Mouse (Mus musculus) spleen, adult 2 months (tissue): ENCODE results near the gene Cox7b. TPM values are rescaled to one million over a fixed set of nuclear protein-coding genes. Genes with fewer than 3 reads are reported as not detected.
"Not testable (repeated sequence)": the region's sequence is repeated elsewhere in the genome, so short reads cannot be mapped to it uniquely, and the experiment has no call there.

Source experiments
- DNase-seq, 2 experiments: peaks; one replicate each; pipeline versions ENCODE4 v3.0.0 to v3.0.0-alpha.2; 2012 to 2021; ENCODE audit warnings: low spot score in 2 of 2, low read depth in 1 of 2
- H3K27ac ChIP-seq: fragments of 200-500 bp; 2 replicates; pipeline ENCODE4 v1.5.1; 2012; ENCODE audit warnings: low read length, inconsistent platforms; ENCODE audit not compliant: insufficient read depth
- H3K27me3 ChIP-seq: fragments of 200-500 bp; 2 replicates; pipeline ENCODE4 v1.6.1; 2012; ENCODE audit warnings: mild to moderate bottlenecking, moderate library complexity, low read length, inconsistent platforms; ENCODE audit not compliant: control insufficient read depth, insufficient read depth
- H3K36me3 ChIP-seq: fragments of 200-500 bp; 2 replicates; pipeline ENCODE4 v1.6.1; 2012; ENCODE audit warnings: mild to moderate bottlenecking, low read length, inconsistent platforms; ENCODE audit not compliant: control insufficient read depth, insufficient read depth
- H3K4me1 ChIP-seq: fragments of 200-500 bp; 2 replicates; pipeline ENCODE4 v1.6.1; 2011; ENCODE audit warnings: inconsistent platforms; ENCODE audit not compliant: control insufficient read depth, insufficient read depth, insufficient read length
- H3K4me3 ChIP-seq: fragments of 200-500 bp; 2 replicates; pipeline ENCODE4 v1.5.1; 2011; ENCODE audit warnings: mild to moderate bottlenecking, inconsistent platforms; ENCODE audit not compliant: insufficient read depth, insufficient read length; ENCODE audit errors: extremely low read depth
- CTCF ChIP-seq: fragments of 200-500 bp; IDR thresholded peaks from 2 replicates; pipeline ENCODE4 v1.5.1; 2011; ENCODE audit warnings: mild to moderate bottlenecking, inconsistent platforms; ENCODE audit not compliant: insufficient read depth, insufficient read length, insufficient replicate concordance; ENCODE audit errors: extremely low read depth
- POLR2A ChIP-seq: fragments of 200-500 bp; IDR thresholded peaks from 2 replicates; pipeline ENCODE4 v1.6.1; 2011; ENCODE audit warnings: low read depth, low read length, inconsistent platforms
- WGBS: fragments of 180-500 bp; shearing (Covaris S2); methylation state at CpG from one replicate; pipeline ENCODE4 v1.1.7; 2018; 5-methylcytosine and 5-hydroxymethylcytosine counted together
- polyA plus RNA-seq: library from polyadenylated mRNA; depleted of rRNA; stranded (reverse); fragments of >200 nt; gene quantifications from 2 replicates; pipeline ENCODE4 v1.2.3, GENCODE M21; 2012; rRNA removed

Cox7b gene
- 29.5 and 33.6 TPM in 2 replicates for polyA plus RNA-seq

DNA sequence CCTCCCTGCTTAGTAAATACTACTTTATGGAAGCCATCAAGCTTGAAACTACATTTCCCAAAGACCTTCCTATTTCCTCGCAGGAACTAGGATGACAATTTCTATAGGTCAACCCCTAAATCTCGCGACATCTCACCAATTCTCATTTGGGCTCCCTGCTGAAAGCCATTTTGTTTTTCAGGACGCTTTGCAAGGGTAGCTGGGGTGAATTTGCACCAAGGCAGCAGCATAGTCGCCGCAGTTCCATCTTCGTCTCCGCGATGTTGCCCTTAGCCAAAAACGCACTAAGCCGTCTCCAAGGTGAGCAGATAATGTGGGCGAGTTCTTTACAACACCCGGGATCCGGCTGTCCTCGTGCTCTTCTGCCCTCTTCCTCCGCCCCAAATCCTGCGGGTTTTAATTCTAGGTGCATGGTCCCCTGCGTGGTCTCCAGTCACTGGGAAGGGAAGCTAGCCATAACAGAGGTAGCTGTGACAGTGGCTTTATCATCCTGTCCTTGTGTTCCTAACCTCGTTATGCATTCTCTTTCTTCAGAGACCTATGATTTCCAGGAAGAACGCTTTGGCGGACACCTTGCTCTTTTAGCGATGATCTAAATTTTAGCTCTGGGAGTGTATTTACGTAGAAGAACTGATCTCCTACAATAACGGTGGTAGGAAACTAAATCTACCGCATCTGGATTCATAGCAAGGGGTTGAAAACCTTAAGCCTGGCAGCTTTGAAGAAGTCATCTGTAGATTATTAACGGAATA lies at the start of gene Cox7b:
Cox7b (plus strand) TSS at position 130 of the 752 bp plus-strand sequence.
- TF ChIP-seq CTCF = no peak
- TF ChIP-seq POLR2A = no peak; the same call in 1 of the 2 replicates
- Histone ChIP-seq H3K4me1 (no peaks in the 10 kb centered on the region), H3K4me3 (peak within 1 kb of the TSS; percentile 85), H3K27ac (peak within 1 kb of the TSS; percentile 82), H3K36me3 (no peaks in the 10 kb centered on the region), H3K27me3 (no peaks in the 10 kb centered on the region)
- peak; percentile 69 to 72 for DNase-seq
- WGBS = 19% methylated on average over 26 of the region's 26 CpGs

DNA sequence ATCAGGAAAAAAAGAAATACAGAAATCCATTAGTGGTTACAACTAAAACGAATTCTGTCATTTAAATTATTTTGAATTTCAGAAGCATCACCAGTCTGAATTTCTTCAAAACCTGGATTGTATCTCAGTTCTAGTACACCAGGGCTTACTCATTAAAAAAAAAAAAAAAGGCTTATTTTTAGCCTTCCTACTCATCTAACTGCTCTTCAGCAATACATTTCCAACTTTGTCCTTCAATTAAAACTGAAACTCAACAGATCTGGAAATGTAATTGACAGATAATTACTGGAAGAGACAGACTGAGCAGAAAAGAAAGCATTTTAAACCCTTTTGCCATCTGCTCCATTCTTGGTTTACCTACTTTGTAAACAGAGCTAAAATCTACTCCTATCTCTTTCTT lies 13.9 kb upstream of the Cox7b start:
- Histone ChIP-seq H3K27ac (no peak overlapping the region), H3K36me3 (no peaks in the 10 kb centered on the region), H3K27me3 (no peaks in the 10 kb centered on the region), H3K4me1 (no peaks in the 10 kb centered on the region), H3K4me3 (no peak overlapping the region)
- no peak for DNase-seq
- no peak for TF ChIP-seq POLR2A
- TF ChIP-seq CTCF = no peak
- 69% methylated on average over 1 of the region's 1 CpGs for WGBS

DNA sequence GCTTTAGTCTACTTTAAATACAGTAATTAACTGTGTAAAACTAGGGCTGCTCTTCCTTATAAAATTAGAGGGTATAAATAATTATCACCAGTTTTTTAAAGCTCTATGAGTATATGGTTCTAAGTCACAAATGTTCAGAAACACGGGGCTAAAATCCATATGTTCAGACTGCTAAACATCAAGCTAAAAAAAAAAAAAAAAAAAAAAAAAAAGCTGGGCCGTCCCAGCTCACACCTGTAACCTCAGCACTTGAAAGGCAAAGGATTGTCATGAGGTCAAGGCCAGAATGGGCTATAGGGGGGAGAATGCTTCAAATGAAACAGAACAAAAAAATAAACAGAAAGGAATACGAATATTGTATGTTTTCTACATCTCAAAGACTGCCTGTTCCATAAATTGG lies 4.7 kb upstream of the Cox7b start:
- no peaks in the 10 kb centered on the region for H3K4me1 ChIP-seq
- peak overlapping the region; percentile 72; the same call in 1 of the 2 replicates for H3K4me3 ChIP-seq
- TF ChIP-seq POLR2A = no peak
- TF ChIP-seq CTCF = no peak
- WGBS = 8% methylated on average over 3 of the region's 3 CpGs
- H3K27me3 ChIP-seq = no peaks in the 10 kb centered on the region
- no peak for DNase-seq
- no peak overlapping the region; the same call in 1 of the 2 replicates for H3K27ac ChIP-seq
- no peaks in the 10 kb centered on the region for H3K36me3 ChIP-seq

DNA sequence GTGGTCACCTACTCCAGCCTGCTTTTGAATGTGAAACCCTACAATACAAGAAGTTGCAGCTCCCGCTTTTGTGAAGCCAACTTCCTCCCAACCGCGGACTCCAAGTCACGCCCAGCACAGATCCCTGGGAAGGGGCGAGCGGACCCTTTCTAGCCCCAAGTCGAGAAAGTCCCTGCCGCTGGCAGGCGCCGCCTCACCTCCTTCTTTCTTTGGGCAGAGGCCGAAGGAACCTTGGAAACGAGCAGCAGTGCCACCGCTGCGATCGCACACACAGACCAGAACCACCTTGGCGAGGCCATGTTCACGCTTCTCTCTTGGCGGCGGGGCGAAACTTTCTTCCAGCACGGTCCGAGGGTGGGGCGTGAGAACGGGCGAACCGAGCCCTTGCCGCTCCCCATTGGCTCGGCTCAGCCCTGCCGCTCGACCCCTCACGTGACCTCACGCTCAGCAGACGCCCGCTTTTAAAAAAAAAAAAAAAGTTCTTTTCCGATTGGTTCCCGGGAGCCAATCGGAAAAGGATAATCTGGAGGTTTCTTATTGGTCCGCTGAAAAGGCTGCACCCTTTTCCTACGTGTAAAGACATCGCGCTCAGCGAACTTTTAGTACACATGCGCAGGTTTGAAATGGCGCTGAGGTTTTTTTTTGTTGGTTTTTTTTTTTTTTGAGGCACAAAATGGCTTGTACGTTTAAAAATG lies 3.9 kb upstream of the Cox7b start, which contains the start of gene Magt1:
Magt1 (minus strand) TSS at position 442 of the 695 bp plus-strand sequence.
- Histone ChIP-seq H3K4me1 (no peaks in the 10 kb centered on the region), H3K36me3 (no peaks in the 10 kb centered on the region), H3K4me3 (peak within 1 kb of the TSS; percentile 72), H3K27ac (peak within 1 kb of the TSS; percentile 88), H3K27me3 (no peaks in the 10 kb centered on the region)
- 27% methylated on average over 45 of the region's 45 CpGs for WGBS
- DNase-seq = peak; percentile 84 to 86
- TF ChIP-seq POLR2A (peak; percentile 54), CTCF (no peak)

DNA sequence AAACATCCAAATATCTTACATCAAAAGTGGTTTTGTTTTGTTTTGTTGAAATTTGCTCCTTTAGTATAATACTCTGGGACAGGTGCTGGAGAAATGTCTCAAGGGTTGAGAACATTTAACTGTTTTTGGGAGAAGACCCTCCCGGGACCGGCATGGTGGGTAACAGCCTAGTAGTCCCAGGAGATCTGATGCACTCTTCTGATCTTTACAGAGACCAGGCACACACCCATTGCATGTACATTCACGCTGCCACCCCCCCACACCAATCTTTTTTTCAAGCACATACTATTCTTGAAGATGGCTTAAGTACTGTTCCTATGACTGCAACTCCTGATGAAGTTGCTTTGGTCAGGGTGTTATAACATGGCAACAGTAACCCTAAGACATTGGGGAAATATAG lies 2.9 kb upstream of the Cox7b start:
- Histone ChIP-seq H3K27me3 (no peaks in the 10 kb centered on the region), H3K36me3 (no peaks in the 10 kb centered on the region), H3K27ac (no peak overlapping the region), H3K4me1 (no peaks in the 10 kb centered on the region), H3K4me3 (no peak overlapping the region)
- 52% methylated on average over 3 of the region's 3 CpGs for WGBS
- TF ChIP-seq CTCF (no peak), POLR2A (no peak)
- no peak for DNase-seq

DNA sequence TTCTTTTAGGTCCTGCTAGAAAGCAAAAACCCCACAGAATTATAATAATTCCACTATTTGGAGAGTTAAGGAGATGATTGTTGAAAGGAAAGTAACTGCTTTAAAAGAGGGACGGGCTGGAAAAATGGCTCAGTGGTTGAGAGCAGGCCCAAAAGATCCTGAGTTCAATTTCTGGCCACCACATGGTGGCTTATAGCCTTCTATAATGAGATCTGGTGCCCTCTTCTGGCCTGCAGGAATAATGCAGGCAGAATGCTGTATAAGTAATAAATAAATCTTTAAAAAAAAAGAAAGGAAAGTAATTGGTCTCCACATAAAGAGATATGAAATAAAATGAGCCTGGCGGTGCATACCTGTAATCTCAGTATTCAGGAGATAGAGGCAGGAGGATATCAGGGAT lies 2.3 kb upstream of the Cox7b start:
- H3K4me1 ChIP-seq = no peaks in the 10 kb centered on the region
- peak in 1 of 2 experiments; percentile 36 for DNase-seq

DNA sequence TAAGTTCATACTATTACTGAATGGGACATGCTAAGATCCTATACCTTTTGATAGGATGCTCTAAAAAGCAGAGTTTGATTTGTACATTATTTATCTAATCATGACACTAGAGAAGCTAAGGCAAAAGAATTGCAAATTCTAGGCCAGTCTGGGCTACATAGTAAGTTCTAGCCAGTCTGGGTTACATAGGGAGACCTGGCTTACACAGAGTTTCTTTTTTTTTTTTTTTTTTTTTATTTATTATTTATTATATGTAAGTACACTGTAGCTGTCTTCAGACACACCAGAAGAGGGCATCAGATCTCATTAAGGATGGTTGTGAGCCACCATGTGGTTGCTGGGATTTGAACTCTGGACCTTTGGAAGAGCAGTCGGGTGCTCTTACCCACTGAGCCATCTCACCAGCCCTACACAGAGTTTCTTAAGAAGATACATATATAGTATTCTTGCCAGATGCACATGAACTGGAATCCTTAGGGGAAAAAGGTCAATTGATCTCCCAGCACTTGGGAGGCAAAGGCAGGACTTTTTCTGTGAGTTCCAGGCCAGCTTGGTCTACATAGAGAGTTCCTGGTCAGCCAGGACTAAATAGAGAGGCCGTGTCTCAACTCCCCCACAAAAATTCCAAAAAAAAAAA lies 641 bp upstream of the Cox7b start:
- not testable (repeated sequence) for DNase-seq, H3K27me3 ChIP-seq, H3K4me3 ChIP-seq, H3K36me3 ChIP-seq, H3K27ac ChIP-seq, H3K4me1 ChIP-seq
- 72% methylated on average over 2 of the region's 2 CpGs for WGBS

More for the DNA sequence above, 2.3 kb upstream of the Cox7b start:
- TF ChIP-seq CTCF (no peak), POLR2A (no peak)
- Histone ChIP-seq H3K4me3 (no peak overlapping the region), H3K36me3 (no peaks in the 10 kb centered on the region), H3K27ac (no peak overlapping the region), H3K27me3 (no peaks in the 10 kb centered on the region)
- 29% methylated on average over 2 of the region's 2 CpGs for WGBS
